Mouse (Mus musculus) mature B cell (primary cell): ENCODE data around the gene Rpl35a.
"Not testable (repeated sequence)": the region's sequence is repeated elsewhere in the genome, so short reads cannot be mapped to it uniquely, and the experiment has no call there.

ENCODE experiments used
- in situ Hi-C: fragments of 300-500 bp; cut with MboI; formaldehyde crosslinking; loops from 2 replicates; pipeline ENCODE4 v1.14.3; 2019

Rpl35a gene

GRCm38 (mm10) chr16:33056095-33056785, at the start of gene Rpl35a, which contains the start of gene Iqcg:
Rpl35a (plus strand) TSS chr16:33056453.
Iqcg (minus strand) TSS chr16:33056218.
- in situ Hi-C loops = no loop called here

GRCm38 (mm10) chr16:33006888-33007287, 49.4 kb upstream of the Rpl35a start:
- in situ Hi-C loops = no loop called here

GRCm38 (mm10) chr16:33007436-33007835, 48.8 kb upstream of the Rpl35a start:
- in situ Hi-C loops = no loop called here

GRCm38 (mm10) chr16:33010166-33010565, 46.1 kb upstream of the Rpl35a start:
- in situ Hi-C loops = no loop called here

GRCm38 (mm10) chr16:33013801-33014200, 42.5 kb upstream of the Rpl35a start:
- in situ Hi-C loops = no loop called here

- in situ Hi-C loops = no loop called here
These were observed 41.3 kb upstream of the Rpl35a start for GRCm38 (mm10) chr16:33014921-33015320.

- in situ Hi-C loops = no loop called here
These were observed 40.8 kb upstream of the Rpl35a start for GRCm38 (mm10) chr16:33015396-33015907.

GRCm38 (mm10) chr16:33015986-33016385, 40.3 kb upstream of the Rpl35a start:
- in situ Hi-C loops = no loop called here

- in situ Hi-C loops = no loop called here
These were observed 38.4 kb upstream of the Rpl35a start for GRCm38 (mm10) chr16:33017677-33018349.

GRCm38 (mm10) chr16:33019117-33019770, 37.0 kb upstream of the Rpl35a start:
- in situ Hi-C loops = no loop called here

GRCm38 (mm10) chr16:33021381-33021780, 34.9 kb upstream of the Rpl35a start:
- in situ Hi-C loops = no loop called here

GRCm38 (mm10) chr16:33023750-33024149, 32.5 kb upstream of the Rpl35a start:
- in situ Hi-C loops = no loop called here

GRCm38 (mm10) chr16:33024456-33025104, 31.7 kb upstream of the Rpl35a start:
- in situ Hi-C loops = no loop called here

- in situ Hi-C loops = no loop called here
These were observed 29.9 kb upstream of the Rpl35a start for GRCm38 (mm10) chr16:33026357-33026756.

GRCm38 (mm10) chr16:33036006-33036405, 20.2 kb upstream of the Rpl35a start:
- in situ Hi-C loops = no loop called here

GRCm38 (mm10) chr16:33042682-33043081, 13.6 kb upstream of the Rpl35a start:
- in situ Hi-C loops = no loop called here

GRCm38 (mm10) chr16:33043268-33043667, 13.0 kb upstream of the Rpl35a start:
- in situ Hi-C loops = no loop called here

- in situ Hi-C loops = no loop called here
These were observed 8.2 kb upstream of the Rpl35a start for GRCm38 (mm10) chr16:33048004-33048403.

GRCm38 (mm10) chr16:33048686-33049085, 7.6 kb upstream of the Rpl35a start:
- in situ Hi-C loops = no loop called here

- in situ Hi-C loops = no loop called here
These were observed 6.4 kb upstream of the Rpl35a start for GRCm38 (mm10) chr16:33049809-33050208.

GRCm38 (mm10) chr16:33053141-33053540, 3.1 kb upstream of the Rpl35a start:
- in situ Hi-C loops = no loop called here

GRCm38 (mm10) chr16:33054927-33055326, 1.3 kb upstream of the Rpl35a start:
- in situ Hi-C loops = not testable (repeated sequence)
